Mouse (Mus musculus): ENCODE results near the gene Muc1. TPM values are rescaled to one million over a fixed set of nuclear protein-coding genes. Genes with fewer than 3 reads are reported as not detected.
A peak's percentile ranks its signal among the peaks of the same experiment; 100 is the strongest.

Gene Muc1
- polyA plus RNA-seq, 1 experiment from 2014 or later, result 12.3 TPM

- Histone ChIP-seq H3K27me3 (no peaks in the 10 kb centered on the region), H3K9me3 (replicated peaks) (no peaks in the 10 kb centered on the region), H3K36me3 (no peaks in the 10 kb centered on the region), H3K4me2 (peak overlapping the region; percentile 62), H3K27ac (peak overlapping the region; percentile 88), H3K4me3 (replicated peaks) (peak overlapping the region; percentile 46), H3K9ac (peak overlapping the region; percentile 57), H3K4me1 (peaks cover 12% of the 10 kb centered on the region)
- WGBS, result 9% methylated on average over 33 of the region's 33 CpGs
- ATAC-seq (replicated peaks; ENCODE audit: low FRiP score), result peak; percentile 97
These were observed 32.6 kb upstream of the Muc1 start for GRCm38 (mm10) chr3:89195979-89196877.

- Histone ChIP-seq H3K27me3 (no peaks in the 10 kb centered on the region), H3K4me3 (replicated peaks) (no peak overlapping the region), H3K36me3 (0 out of 2 replicates have a peak, but pooled peaks cover 6% of the 10 kb centered on the region), H3K27ac (no peak overlapping the region), H3K9me3 (replicated peaks) (no peaks in the 10 kb centered on the region), H3K4me2 (no peak overlapping the region), H3K9ac (no peak overlapping the region), H3K4me1 (peaks cover 23% of the 10 kb centered on the region)
- WGBS, result 74% methylated on average over 3 of the region's 3 CpGs
- no peak for ATAC-seq (replicated peaks; ENCODE audit: low FRiP score)
These were observed 29.0 kb upstream of the Muc1 start for GRCm38 (mm10) chr3:89199839-89200238.

- WGBS, result 25% methylated on average over 13 of the region's 13 CpGs
- Histone ChIP-seq H3K9me3 (replicated peaks) (no peaks in the 10 kb centered on the region), H3K36me3 (peaks cover 30% of the 10 kb centered on the region), H3K9ac (peak within 1 kb of the TSS; percentile 36), H3K4me2 (peak within 1 kb of the TSS; percentile 76), H3K4me3 (replicated peaks) (peak within 1 kb of the TSS; percentile 51), H3K4me1 (peaks cover 11% of the 10 kb centered on the region), H3K27me3 (no peaks in the 10 kb centered on the region), H3K27ac (no peak within 1 kb of the TSS)
- ATAC-seq (replicated peaks; ENCODE audit: low FRiP score), result peak; percentile 76
These were observed 26.4 kb upstream of the Muc1 start, which contains the start of gene Gba for GRCm38 (mm10) chr3:89202253-89203141. Gene Gba (plus strand): TSS chr3:89202928.

DNA sequence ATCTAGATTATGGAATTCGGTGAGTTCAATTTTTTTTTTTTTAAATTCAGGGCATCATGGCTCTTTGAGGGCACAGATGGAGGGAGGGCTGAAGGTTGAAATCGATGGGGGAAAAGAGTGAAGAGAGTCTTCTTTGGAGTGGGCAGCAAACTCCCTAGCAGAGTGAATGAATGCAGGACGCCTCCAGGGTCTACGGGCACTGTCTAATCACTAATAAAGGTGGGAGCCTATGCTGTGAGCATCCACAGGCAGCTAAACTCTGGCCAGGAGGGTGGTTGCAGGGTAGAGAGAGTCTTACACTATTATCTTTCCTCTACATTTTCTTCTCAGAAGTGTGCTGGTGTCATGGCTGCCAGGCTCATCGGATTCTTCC lies 25.7 kb upstream of the Muc1 start:
- no peak for ATAC-seq (replicated peaks; ENCODE audit: low FRiP score)
- peak overlapping the region; percentile 36 for H3K9ac ChIP-seq
- 40% methylated on average over 5 of the region's 5 CpGs for WGBS
- H3K27ac ChIP-seq, result no peak overlapping the region
- no peaks in the 10 kb centered on the region for H3K9me3 ChIP-seq (replicated peaks)
- H3K4me1 ChIP-seq, result peaks cover 11% of the 10 kb centered on the region
- H3K4me3 ChIP-seq (replicated peaks), result peak overlapping the region; percentile 51
- peaks cover 36% of the 10 kb centered on the region for H3K36me3 ChIP-seq
- no peaks in the 10 kb centered on the region for H3K27me3 ChIP-seq
- H3K4me2 ChIP-seq, result peak overlapping the region; percentile 76

GRCm38 (mm10) chr3:89206079-89206478 lies 22.8 kb upstream of the Muc1 start:
- Histone ChIP-seq H3K27ac (no peak overlapping the region), H3K36me3 (peaks cover 65% of the 10 kb centered on the region), H3K4me1 (peaks cover 25% of the 10 kb centered on the region), H3K4me3 (replicated peaks) (no peak overlapping the region), H3K27me3 (no peaks in the 10 kb centered on the region), H3K4me2 (no peak overlapping the region), H3K9me3 (replicated peaks) (no peaks in the 10 kb centered on the region), H3K9ac (no peak overlapping the region)
- ATAC-seq (replicated peaks; ENCODE audit: low FRiP score), result no peak
- 88% methylated on average over 7 of the region's 7 CpGs for WGBS

DNA sequence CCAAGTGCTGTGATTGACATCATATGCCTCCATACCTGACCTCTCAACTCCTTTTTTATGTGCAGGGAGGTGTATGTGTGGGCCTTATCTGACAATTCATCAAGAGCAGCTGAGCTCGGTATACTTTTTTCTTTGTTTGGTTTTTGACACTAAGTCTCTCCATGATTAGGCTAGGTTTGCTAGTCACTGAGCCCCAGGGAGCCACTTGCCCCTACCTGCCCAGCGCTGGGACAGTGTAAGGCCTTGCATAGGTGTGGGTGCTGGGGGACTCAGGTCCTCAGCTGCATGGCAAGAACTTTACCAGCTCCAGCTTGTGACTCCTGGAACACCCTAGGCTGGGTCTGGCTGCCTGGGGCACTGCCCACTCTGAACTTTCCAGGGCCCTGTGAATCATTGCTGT lies 22.2 kb upstream of the Muc1 start:
- H3K36me3 ChIP-seq, result peaks cover 71% of the 10 kb centered on the region
- H3K27ac ChIP-seq, result no peak overlapping the region
- WGBS, result 83% methylated on average over 2 of the region's 2 CpGs
- H3K4me2 ChIP-seq, result no peak overlapping the region
- peaks cover 30% of the 10 kb centered on the region for H3K4me1 ChIP-seq
- no peaks in the 10 kb centered on the region for H3K27me3 ChIP-seq
- H3K9ac ChIP-seq, result no peak overlapping the region
- no peaks in the 10 kb centered on the region for H3K9me3 ChIP-seq (replicated peaks)
- no peak for ATAC-seq (replicated peaks; ENCODE audit: low FRiP score)
- no peak overlapping the region for H3K4me3 ChIP-seq (replicated peaks)

DNA sequence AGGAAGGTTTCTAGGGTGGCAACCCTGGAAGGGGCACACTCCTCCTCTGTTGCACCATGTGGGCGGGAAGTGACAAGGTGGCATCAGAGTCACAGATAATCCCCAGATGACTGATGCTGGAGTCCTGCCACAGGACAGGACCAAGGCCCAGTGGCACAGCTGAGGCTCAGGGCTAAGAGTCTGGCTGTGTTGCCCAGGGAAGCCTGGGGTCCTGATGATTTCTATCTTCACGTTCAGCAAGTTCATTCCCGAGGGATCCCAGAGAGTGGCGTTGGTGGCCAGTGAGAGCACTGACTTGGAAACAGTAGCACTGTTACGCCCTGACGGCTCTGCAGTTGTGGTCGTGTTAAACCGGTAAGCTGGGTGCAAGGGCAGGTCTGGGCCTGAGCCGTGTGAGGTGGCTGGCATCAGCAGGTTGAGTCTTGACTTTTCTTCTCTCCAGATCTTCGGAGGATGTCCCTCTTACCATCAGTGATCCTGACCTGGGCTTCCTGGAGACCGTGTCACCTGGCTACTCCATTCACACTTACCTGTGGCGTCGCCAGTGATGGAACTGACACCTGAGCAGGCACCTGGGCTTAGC lies 20.7 kb upstream of the Muc1 start:
- whole genome bisulfite sequencing, result 87% methylated on average over 13 of the region's 13 CpGs
- H3K4me2 ChIP-seq, result no peak overlapping the region
- no peak overlapping the region for H3K9ac ChIP-seq
- no peaks in the 10 kb centered on the region for H3K27me3 ChIP-seq
- peaks cover 71% of the 10 kb centered on the region for H3K36me3 ChIP-seq
- ATAC-seq (replicated peaks; ENCODE audit: low FRiP score), result no peak
- H3K27ac ChIP-seq, result no peak overlapping the region
- H3K4me1 ChIP-seq, result peaks cover 36% of the 10 kb centered on the region
- no peaks in the 10 kb centered on the region for H3K9me3 ChIP-seq (replicated peaks)
- no peak overlapping the region for H3K4me3 ChIP-seq (replicated peaks)

GRCm38 (mm10) chr3:89208736-89209135 lies 20.1 kb upstream of the Muc1 start:
- Histone ChIP-seq H3K9ac (no peak overlapping the region), H3K4me2 (no peak overlapping the region), H3K27ac (no peak overlapping the region), H3K4me3 (replicated peaks) (no peak overlapping the region), H3K36me3 (peaks cover 71% of the 10 kb centered on the region), H3K9me3 (replicated peaks) (no peaks in the 10 kb centered on the region), H3K4me1 (peaks cover 32% of the 10 kb centered on the region), H3K27me3 (no peaks in the 10 kb centered on the region)
- WGBS, result 91% methylated on average over 6 of the region's 6 CpGs
- ATAC-seq (replicated peaks; ENCODE audit: low FRiP score), result no peak

DNA sequence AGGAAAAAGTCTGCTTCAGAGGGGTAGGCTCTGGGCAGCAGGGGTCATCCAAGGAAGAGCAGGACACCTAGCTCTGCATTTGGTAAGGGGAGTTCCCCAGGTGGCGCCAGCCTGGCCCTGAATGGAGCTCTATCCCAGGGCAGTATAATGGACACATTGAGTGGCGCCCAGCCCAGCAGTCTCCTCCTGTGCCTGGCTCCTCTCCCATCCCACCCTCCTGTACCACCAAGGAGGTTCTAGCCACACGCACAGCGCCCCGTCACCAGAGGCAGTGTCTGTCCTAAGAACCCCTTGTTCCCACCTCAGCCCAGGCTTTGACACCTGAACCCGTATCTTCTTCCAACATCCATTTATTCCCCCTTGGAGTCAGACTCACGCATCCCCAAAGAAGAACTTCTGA lies 19.1 kb upstream of the Muc1 start:
- H3K9ac ChIP-seq, result no peak overlapping the region
- H3K27ac ChIP-seq, result peak overlapping the region; percentile 35; the same call in 1 of the 2 replicates
- H3K4me1 ChIP-seq, result peaks cover 35% of the 10 kb centered on the region
- H3K27me3 ChIP-seq, result no peaks in the 10 kb centered on the region
- ATAC-seq (replicated peaks; ENCODE audit: low FRiP score), result no peak
- 91% methylated on average over 7 of the region's 7 CpGs for WGBS
- H3K4me2 ChIP-seq, result no peak overlapping the region
- peaks cover 65% of the 10 kb centered on the region for H3K36me3 ChIP-seq
- no peak overlapping the region for H3K4me3 ChIP-seq (replicated peaks)
- no peaks in the 10 kb centered on the region for H3K9me3 ChIP-seq (replicated peaks)

DNA sequence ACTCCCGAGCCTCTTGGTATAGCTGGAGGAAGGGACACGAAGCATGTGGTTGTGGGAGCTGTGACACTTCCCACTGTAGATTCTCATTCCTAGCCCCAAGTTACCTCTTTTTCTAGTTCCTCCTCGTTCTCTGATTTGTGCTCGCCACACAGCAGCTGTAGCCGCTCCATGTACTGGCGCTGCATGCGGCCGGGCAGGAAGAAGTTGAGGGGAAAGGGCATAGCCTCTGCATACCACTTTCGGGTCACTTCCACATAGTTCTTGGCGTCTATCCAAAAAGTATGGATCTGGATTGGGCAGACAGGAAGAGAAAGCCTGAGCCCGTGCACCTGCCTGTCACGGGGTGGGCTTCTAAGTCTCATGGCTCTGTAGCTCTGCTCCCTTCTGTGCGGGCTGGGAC lies 18.7 kb upstream of the Muc1 start:
- no peaks in the 10 kb centered on the region for H3K27me3 ChIP-seq
- 72% methylated on average over 13 of the region's 13 CpGs for WGBS
- no peaks in the 10 kb centered on the region for H3K9me3 ChIP-seq (replicated peaks)
- H3K27ac ChIP-seq, result peak overlapping the region; percentile 35; the same call in 1 of the 2 replicates
- no peak for ATAC-seq (replicated peaks; ENCODE audit: low FRiP score)
- no peak overlapping the region for H3K9ac ChIP-seq
- no peak overlapping the region for H3K4me2 ChIP-seq
- peaks cover 64% of the 10 kb centered on the region for H3K36me3 ChIP-seq
- H3K4me3 ChIP-seq (replicated peaks), result no peak overlapping the region
- H3K4me1 ChIP-seq, result peaks cover 39% of the 10 kb centered on the region

DNA sequence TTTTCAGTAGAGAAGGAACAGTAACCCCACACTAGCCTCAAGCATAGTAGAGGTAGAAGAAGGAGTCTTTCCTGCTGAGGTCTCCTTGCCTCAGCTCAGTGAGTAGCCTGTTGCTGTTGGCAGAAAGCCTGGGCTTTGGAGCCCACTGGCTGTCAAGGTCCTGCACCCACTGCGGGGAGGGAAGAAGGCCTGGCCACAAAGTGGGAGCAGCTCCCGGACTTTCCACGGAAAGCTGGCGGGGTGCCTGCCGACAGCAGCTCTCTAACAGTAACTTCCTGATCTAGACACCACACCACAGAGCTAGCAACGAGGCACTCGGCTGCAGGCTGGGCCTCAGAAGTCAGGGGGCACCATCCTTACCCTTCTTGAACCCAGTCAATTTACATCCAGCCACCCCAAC lies 18.1 kb upstream of the Muc1 start:
- WGBS, result 70% methylated on average over 7 of the region's 7 CpGs
- peaks cover 59% of the 10 kb centered on the region for H3K36me3 ChIP-seq

More for the DNA sequence above, 18.1 kb upstream of the Muc1 start:
- ATAC-seq (replicated peaks; ENCODE audit: low FRiP score), result no peak
- no peak overlapping the region for H3K4me3 ChIP-seq (replicated peaks)
- H3K4me1 ChIP-seq, result peaks cover 45% of the 10 kb centered on the region
- no peaks in the 10 kb centered on the region for H3K9me3 ChIP-seq (replicated peaks)
- H3K27ac ChIP-seq, result 0 out of 2 replicates have a peak overlapping the region, but pooled peaks have one; percentile 35
- no peak overlapping the region for H3K4me2 ChIP-seq
- no peaks in the 10 kb centered on the region for H3K27me3 ChIP-seq
- no peak overlapping the region for H3K9ac ChIP-seq
